Mouse (Mus musculus) v-Abl transformed pro-B cells (cell line): Measurements from ENCODE around the gene Nup50.

Experiments
- in situ Hi-C, 2 experiments: fragments of 400-800 bp; cut with MboI; formaldehyde crosslinking; loops; one replicate each; pipeline ENCODE4 v1.15.1; 2025; ENCODE audit not compliant: unreplicated experiment in 2 of 2

Nup50 gene

DNA sequence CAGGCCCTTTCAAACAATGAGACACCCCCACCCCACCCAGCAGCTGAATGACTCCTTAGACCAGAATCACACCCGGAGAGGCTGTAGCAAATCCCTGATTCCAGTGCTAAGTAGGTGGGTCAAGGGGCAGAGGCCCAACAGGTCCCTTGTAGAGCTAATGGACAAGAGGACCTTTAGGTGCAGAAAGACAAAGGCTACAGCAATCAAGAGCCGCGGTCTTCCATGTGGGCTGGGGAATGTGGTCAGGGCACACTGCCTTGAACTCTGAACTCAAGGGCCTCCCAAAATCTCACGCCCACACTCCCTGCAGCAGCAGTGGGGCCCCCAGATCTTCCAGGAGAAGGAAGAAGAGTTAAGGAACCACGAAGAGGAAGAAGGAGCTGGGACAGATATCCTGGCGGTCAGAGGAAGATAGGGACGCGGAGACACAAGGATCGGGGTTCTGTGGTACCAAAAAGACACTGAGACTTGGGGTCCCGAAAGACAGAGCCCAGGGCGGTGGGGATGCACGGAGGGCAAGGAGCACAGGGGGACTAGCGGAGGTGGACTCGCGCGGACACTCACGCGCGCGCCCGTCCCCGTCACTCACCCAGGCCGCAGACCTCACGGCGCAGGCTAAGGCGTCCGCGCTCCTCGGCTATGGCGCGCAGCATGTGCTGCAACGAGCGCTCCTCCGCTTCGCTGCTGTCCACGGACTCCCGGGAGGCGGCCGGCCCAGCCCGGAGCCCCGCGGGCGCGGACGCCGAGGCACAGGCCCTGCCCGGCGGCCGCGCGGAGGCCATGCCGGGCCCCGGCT lies 64.0 kb downstream of the Nup50 start:
- in situ Hi-C loops: no loop called here

DNA sequence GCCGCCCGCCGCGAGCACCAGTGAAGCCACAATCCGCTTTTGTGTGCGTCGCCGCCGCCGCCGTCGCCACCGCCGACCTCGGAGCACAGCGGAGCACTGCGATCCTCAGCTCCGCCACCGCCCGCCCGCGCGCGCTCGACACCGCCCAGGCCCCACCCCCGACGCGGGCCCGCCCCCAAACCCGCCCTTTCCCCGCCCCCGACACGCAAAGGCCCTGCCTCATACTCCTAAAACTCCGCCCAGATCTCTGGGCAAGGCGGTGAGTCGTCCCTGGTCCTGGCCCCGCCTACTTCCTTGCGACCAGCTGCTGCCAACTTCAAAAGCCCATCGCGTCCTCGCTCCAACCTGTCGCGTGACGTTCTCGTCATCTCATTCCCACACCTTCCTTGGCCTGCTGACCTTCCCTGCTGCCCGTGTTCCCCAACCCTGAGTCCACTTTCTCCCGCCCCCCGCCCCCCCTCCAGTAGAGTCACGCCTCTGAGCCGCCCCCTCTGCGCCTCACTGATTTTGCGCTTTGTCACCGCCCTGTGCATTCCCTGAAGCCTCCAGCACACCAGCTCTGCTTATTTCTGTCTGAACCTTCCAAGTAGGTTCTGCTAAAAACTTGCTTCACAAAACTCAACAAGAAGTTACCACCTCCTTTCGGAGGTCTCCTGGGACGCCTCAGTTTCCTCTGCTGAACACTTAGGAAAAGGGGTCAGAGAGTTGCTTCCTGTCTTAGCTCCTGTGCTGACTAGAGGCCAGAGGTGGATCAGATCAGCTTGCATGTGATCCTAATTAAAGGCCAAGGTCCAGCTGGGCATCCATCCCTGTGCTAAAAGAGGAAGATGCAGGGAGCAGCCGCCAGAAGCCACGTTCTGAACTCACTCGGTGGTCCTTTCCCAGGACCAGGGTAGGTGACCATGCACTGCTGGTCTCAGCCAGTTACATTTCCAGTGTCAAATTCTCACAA lies 64.9 kb downstream of the Nup50 start, which contains the start of gene 5031439G07Rik:
Gene 5031439G07Rik (minus strand): TSS at position 678 of the 952 bp plus-strand sequence.
- in situ Hi-C loops: no loop called here

DNA sequence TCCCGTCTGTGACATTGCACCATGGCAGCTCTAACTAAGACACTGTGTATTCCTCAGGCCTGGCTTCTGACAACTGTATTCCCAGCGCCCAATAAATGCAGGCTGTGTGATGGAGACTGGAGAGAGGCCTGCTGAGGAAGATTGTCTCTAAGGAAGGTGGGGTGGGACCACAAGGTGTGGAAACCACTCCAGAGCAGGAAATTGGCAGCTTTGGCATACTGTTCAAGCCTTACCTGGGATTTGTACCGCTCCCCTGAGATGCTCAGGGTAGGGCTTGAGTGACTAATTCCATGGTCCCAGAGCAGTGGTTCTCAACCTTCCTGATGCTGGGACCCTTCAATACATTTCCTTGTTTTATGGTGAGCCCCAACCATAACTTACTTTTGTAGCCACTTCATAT lies 65.9 kb downstream of the Nup50 start:
- in situ Hi-C loops: no loop called here

DNA sequence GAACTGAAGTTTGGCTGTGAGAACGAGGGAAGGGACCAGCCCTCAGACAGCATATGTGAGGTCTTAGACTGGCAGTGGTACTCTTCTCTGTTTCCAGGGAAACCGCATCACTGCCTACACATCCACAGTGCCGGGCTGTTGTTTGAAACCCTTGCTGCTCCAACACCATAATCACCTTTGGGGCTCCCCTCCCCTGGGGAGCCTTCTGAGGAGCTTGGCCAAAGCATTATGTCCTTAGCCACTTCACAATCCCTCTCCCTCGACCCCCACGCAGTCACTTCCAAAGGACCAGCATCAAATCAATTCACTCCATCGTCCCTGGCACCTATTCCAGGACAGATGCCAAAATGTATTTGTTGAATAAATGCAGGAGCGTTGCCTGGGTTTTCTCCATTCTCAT lies 66.6 kb downstream of the Nup50 start:
- in situ Hi-C loops: loop anchor here in 1 of 2 experiments (10.0 kb wide), 1 partner anchor 235 kb away; no protein-coding TSS in a partner anchor
